Mouse (Mus musculus) limb, embryonic 15.5 days (tissue): ENCODE measurements around the gene Cwc15. TPM values are rescaled to one million over a fixed set of nuclear protein-coding genes. Genes with fewer than 3 reads are reported as not detected.

ENCODE experiments used
- ATAC-seq: fragments of 200-750 bp; cut with Nextera tagmentation; 2 replicates; pipeline ENCODE4 v1.8.0; 2017; ENCODE audit warnings: low read depth, moderate TSS enrichment; ENCODE audit not compliant: insufficient number of reproducible peaks, low FRiP score, low TSS enrichment
- H3K27ac ChIP-seq: fragments of 300-500 bp; sonication (generic); 2 replicates; pipeline ENCODE4 v1.5.1; 2015; ENCODE audit warnings: moderate library complexity, mild to moderate bottlenecking, inconsistent platforms
- H3K27me3 ChIP-seq: fragments of 300-500 bp; sonication (generic); 2 replicates; pipeline ENCODE4 v1.6.1; 2015; ENCODE audit warnings: inconsistent platforms
- H3K36me3 ChIP-seq: fragments of 300-500 bp; sonication (generic); 2 replicates; pipeline ENCODE4 v1.6.1; 2015; ENCODE audit warnings: inconsistent platforms
- H3K4me1 ChIP-seq: fragments of 300-500 bp; sonication (generic); 2 replicates; pipeline ENCODE4 v1.6.1; 2015; ENCODE audit warnings: inconsistent platforms
- H3K4me2 ChIP-seq: fragments of 300-500 bp; sonication (generic); 2 replicates; pipeline ENCODE4 v1.6.1; 2015; ENCODE audit warnings: mild to moderate bottlenecking, inconsistent platforms
- H3K4me3 ChIP-seq: fragments of 300-500 bp; sonication (generic); 2 replicates; pipeline ENCODE4 v1.5.1; 2015; ENCODE audit warnings: mild to moderate bottlenecking, inconsistent platforms
- H3K9ac ChIP-seq: fragments of 300-500 bp; sonication (generic); 2 replicates; pipeline ENCODE4 v1.6.1; 2015; ENCODE audit warnings: inconsistent platforms
- H3K9me3 ChIP-seq: fragments of 300-500 bp; sonication (generic); 2 replicates; pipeline ENCODE4 v1.6.1; 2016; ENCODE audit warnings: inconsistent platforms
- WGBS: fragments of 180-500 bp; shearing (Covaris S2); methylation state at CpG from one replicate; pipeline ENCODE4 v1.1.7; 2015; 5-methylcytosine and 5-hydroxymethylcytosine counted together
- polyA plus RNA-seq: library from polyadenylated mRNA; unstranded; fragments of >200 nt; fragmentation: Nextera tagmentation; extraction: Ambion mirVana; gene quantifications from 2 replicates; pipeline ENCODE4 v1.2.1, GENCODE M21; 2015

The Cwc15 gene
- polyA plus RNA-seq, 1 experiment from 2014 or later = 143 TPM

GRCm38 (mm10) chr9:14521695-14522094, 21.3 kb downstream of the Cwc15 start:
- no peak overlapping the region for H3K27ac ChIP-seq

GRCm38 (mm10) chr9:14523408-14524043, 23.1 kb downstream of the Cwc15 start:
- ATAC-seq = no peak
- Histone ChIP-seq H3K4me1 (0 out of 2 replicates have a peak, but pooled peaks cover 2% of the 10 kb centered on the region), H3K9ac (no peak overlapping the region), H3K4me2 (no peak overlapping the region), H3K9me3 (no peaks in the 10 kb centered on the region), H3K27me3 (no peaks in the 10 kb centered on the region), H3K4me3 (no peak overlapping the region), H3K27ac (0 out of 2 replicates have a peak overlapping the region, but pooled peaks have one; percentile 6), H3K36me3 (no peaks in the 10 kb centered on the region)
- 7% methylated on average over 4 of the region's 4 CpGs for WGBS

More at GRCm38 (mm10) chr9:14521695-14522094, 21.3 kb downstream of the Cwc15 start:
- H3K27me3 ChIP-seq = no peaks in the 10 kb centered on the region
- 40% methylated on average over 2 of the region's 2 CpGs for WGBS
- 0 out of 2 replicates have a peak, but pooled peaks cover 2% of the 10 kb centered on the region for H3K4me1 ChIP-seq
- no peak for ATAC-seq
- H3K4me2 ChIP-seq = no peak overlapping the region
- no peak overlapping the region for H3K9ac ChIP-seq
- no peaks in the 10 kb centered on the region for H3K9me3 ChIP-seq
- H3K4me3 ChIP-seq = no peak overlapping the region
- H3K36me3 ChIP-seq = no peaks in the 10 kb centered on the region

DNA sequence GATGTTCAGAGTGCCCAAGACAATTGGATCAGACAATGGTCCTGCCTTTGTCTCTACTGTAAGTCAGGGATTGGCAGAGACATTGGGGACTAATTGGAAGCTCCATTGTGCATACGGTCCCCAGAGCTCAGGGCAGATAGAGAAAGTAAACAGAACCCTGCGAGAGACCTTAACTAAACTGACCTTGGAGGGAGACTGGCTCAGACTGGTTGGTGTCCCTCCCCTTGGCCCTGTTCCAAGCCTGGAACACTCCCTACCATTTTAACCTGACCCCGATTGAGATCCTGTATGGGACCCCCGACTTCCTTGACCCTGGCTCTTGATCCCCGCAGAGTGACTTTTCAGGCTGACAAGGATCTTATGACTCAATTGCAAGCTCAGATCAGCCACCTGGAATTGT, 29.6 kb downstream of the Cwc15 start:
- Histone ChIP-seq H3K9me3 (no peaks in the 10 kb centered on the region), H3K4me1 (no peaks in the 10 kb centered on the region), H3K27me3 (no peaks in the 10 kb centered on the region), H3K4me3 (no peak overlapping the region), H3K36me3 (no peaks in the 10 kb centered on the region), H3K9ac (no peak overlapping the region), H3K27ac (no peak overlapping the region), H3K4me2 (no peak overlapping the region)
- WGBS = 74% methylated on average over 5 of the region's 5 CpGs
- no peak for ATAC-seq

DNA sequence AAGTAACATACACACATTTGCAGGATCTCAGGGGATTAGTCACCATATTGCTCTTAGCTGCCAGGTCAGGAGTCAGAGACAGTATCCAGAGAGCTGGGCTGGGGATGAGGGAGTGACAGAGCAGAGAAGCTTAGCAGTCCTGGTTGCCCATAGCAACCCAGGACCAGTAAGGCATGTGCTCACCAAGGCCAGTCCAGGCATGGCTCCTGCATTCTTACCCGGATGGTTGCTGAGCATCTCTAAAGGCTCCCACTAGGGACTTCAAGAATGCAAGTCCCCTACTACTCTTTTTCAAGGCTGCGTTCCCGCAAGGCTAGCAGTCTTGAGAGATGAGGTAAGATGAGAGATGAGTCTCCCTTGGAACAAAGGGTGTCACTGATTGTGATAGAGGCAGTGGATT, 31.9 kb downstream of the Cwc15 start:
- Histone ChIP-seq H3K27me3 (no peaks in the 10 kb centered on the region), H3K9ac (no peak overlapping the region), H3K36me3 (no peaks in the 10 kb centered on the region), H3K9me3 (no peaks in the 10 kb centered on the region), H3K4me1 (no peaks in the 10 kb centered on the region), H3K4me3 (no peak overlapping the region), H3K27ac (no peak overlapping the region), H3K4me2 (no peak overlapping the region)
- 55% methylated on average over 3 of the region's 3 CpGs for WGBS
- ATAC-seq = no peak

- no peak for ATAC-seq
- no peak overlapping the region for H3K27ac ChIP-seq
- no peak overlapping the region for H3K4me3 ChIP-seq
- H3K9me3 ChIP-seq = no peaks in the 10 kb centered on the region
- H3K4me1 ChIP-seq = no peaks in the 10 kb centered on the region
- 91% methylated on average over 2 of the region's 2 CpGs for WGBS
- H3K4me2 ChIP-seq = no peak overlapping the region
- no peaks in the 10 kb centered on the region for H3K27me3 ChIP-seq
- H3K9ac ChIP-seq = no peak overlapping the region
- peaks cover 3% of the 10 kb centered on the region for H3K36me3 ChIP-seq
Measured at GRCm38 (mm10) chr9:14533659-14534058, 33.2 kb downstream of the Cwc15 start.

GRCm38 (mm10) chr9:14534833-14535456, 34.5 kb downstream of the Cwc15 start:
- Histone ChIP-seq H3K4me1 (no peaks in the 10 kb centered on the region), H3K4me2 (no peak overlapping the region), H3K36me3 (peaks cover 16% of the 10 kb centered on the region), H3K4me3 (no peak overlapping the region), H3K9ac (no peak overlapping the region), H3K27ac (no peak overlapping the region), H3K9me3 (no peaks in the 10 kb centered on the region), H3K27me3 (no peaks in the 10 kb centered on the region)
- no peak for ATAC-seq
- 75% methylated on average over 9 of the region's 9 CpGs for WGBS

GRCm38 (mm10) chr9:14544034-14544757, 43.8 kb downstream of the Cwc15 start:
- Histone ChIP-seq H3K36me3 (peaks cover 91% of the 10 kb centered on the region), H3K4me2 (no peak overlapping the region), H3K4me1 (peaks cover 7% of the 10 kb centered on the region), H3K4me3 (no peak overlapping the region), H3K27me3 (no peaks in the 10 kb centered on the region), H3K27ac (no peak overlapping the region; the same call in 1 of the 2 replicates), H3K9ac (no peak overlapping the region), H3K9me3 (no peaks in the 10 kb centered on the region)
- 68% methylated on average over 9 of the region's 9 CpGs for WGBS
- no peak for ATAC-seq

DNA sequence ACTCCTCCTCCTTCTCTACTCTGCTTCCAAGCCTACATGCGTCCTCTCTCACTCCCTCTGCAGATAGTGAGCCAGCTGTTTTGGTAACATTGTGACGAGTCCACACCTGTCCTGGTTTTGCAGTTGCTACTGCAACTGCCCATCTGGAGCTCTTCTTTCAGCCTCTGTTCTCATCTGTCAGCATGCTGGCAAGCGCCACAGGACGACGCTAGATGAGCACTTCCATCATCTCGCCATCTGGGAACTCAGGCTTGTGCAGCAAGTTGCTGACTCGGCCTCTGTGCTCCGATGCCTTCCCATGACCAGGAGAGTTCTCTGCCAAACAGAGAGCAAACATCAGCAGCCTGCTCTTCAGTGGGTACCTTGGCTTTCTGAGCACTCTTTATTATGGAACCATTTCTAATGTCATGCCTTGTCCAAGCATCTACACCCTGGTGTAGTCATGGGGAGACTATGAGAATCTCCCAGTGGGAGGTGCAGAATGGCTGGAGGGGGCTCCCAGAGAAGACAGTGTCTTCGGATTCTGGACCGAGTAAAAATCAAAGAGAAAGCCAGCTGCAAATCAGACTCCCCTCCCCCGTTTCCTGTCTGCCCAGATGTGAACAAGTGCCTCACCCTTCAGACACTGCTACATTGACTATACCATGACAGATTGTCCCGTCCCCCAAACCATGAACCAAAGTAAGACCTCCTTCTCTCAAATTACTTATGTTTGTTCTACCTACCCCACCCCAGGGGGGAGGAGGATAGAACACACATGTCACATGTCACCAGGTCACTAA, 47.4 kb downstream of the Cwc15 start:
- Histone ChIP-seq H3K9ac (no peak overlapping the region), H3K36me3 (peaks cover 91% of the 10 kb centered on the region), H3K4me2 (no peak overlapping the region), H3K27me3 (no peaks in the 10 kb centered on the region), H3K4me3 (no peak overlapping the region), H3K4me1 (peaks cover 7% of the 10 kb centered on the region), H3K9me3 (no peaks in the 10 kb centered on the region), H3K27ac (no peak overlapping the region)
- no peak; the same call in 1 of the 2 replicates for ATAC-seq
- 42% methylated on average over 12 of the region's 12 CpGs for WGBS

DNA sequence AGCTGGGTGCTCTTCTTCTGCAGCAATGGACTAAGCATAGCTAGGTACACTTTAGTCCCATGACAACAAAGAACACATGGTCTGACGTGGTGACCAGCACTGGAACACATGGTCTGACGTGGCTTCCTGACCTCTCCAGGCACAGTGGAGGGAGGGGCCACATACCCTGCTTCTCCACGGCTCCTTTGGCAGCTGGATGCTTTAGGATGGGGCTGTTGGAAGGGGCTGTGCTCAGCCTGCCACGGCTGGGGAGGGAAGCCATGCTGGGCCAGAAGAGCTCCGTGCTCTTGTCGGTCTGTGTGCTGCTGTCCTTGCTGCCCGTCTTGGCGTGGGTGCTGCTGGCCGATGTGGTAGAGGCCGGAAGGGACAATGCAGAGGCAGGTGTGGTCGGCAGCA, 47.9 kb downstream of the Cwc15 start:
- no peak overlapping the region for H3K4me3 ChIP-seq
- no peaks in the 10 kb centered on the region for H3K9me3 ChIP-seq
- H3K9ac ChIP-seq = no peak overlapping the region
- ATAC-seq = no peak
- H3K27ac ChIP-seq = no peak overlapping the region
- no peaks in the 10 kb centered on the region for H3K27me3 ChIP-seq
- peaks cover 92% of the 10 kb centered on the region for H3K36me3 ChIP-seq
- WGBS = 66% methylated on average over 11 of the region's 11 CpGs
- peaks cover 7% of the 10 kb centered on the region for H3K4me1 ChIP-seq
- H3K4me2 ChIP-seq = no peak overlapping the region

DNA sequence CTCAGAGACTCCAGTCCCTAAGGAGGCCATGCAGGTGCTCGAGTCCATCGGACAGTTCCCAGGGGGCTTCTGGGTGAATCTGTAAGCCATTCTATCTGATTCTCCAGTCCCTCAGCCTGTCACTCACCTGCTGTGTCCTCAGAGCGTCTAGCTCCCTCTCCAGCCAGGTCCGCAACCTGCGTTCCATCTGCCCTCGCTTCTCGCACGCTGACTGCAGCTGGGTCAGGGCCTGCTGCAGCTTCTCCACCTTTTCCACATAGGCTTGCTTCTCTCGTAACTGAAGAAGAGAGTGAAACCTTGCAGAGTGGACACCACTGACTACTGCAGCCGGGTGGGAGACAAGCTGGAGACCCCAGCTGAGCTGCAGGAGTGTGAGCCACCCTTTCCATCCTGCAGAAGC, 57.9 kb downstream of the Cwc15 start:
- H3K4me3 ChIP-seq = no peak overlapping the region
- no peaks in the 10 kb centered on the region for H3K27me3 ChIP-seq
- H3K9ac ChIP-seq = no peak overlapping the region
- no peaks in the 10 kb centered on the region for H3K9me3 ChIP-seq
- no peak for ATAC-seq
- no peak overlapping the region for H3K27ac ChIP-seq
- no peak overlapping the region for H3K4me2 ChIP-seq
- peaks cover 93% of the 10 kb centered on the region for H3K36me3 ChIP-seq
- peaks cover 2% of the 10 kb centered on the region; the same call in 1 of the 2 replicates for H3K4me1 ChIP-seq
- WGBS = 95% methylated on average over 10 of the region's 10 CpGs

DNA sequence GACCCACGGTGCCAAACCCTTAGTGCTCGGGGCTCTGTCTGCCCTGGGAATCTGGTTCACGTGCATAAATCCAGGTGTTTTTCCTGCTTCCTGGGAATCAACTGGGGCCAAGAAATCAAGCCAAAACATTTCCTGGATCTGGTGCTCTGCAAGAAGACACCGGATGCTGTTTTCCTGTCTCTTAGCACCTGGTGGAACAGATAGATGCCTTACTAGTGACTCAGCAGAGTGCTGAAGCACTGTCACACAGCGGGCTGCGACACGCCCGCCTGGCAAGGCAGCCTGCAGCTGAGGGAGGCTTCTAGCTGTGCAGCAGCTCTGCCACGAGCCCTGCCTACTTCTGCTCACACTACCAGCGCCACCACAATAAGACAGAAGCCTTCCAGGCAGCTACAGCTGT, 59.0 kb downstream of the Cwc15 start:
- WGBS = 56% methylated on average over 10 of the region's 10 CpGs
- H3K4me3 ChIP-seq = no peak overlapping the region
- H3K36me3 ChIP-seq = peaks cover 93% of the 10 kb centered on the region
- peak; percentile 72; the same call in 1 of the 2 replicates for ATAC-seq
- no peaks in the 10 kb centered on the region for H3K27me3 ChIP-seq
- no peak overlapping the region for H3K4me2 ChIP-seq
- H3K9ac ChIP-seq = no peak overlapping the region
- H3K9me3 ChIP-seq = no peaks in the 10 kb centered on the region
- H3K4me1 ChIP-seq = peaks cover 2% of the 10 kb centered on the region; the same call in 1 of the 2 replicates
- 0 out of 2 replicates have a peak overlapping the region, but pooled peaks have one; percentile 8 for H3K27ac ChIP-seq
